Mouse (Mus musculus) layer of hippocampus, adult 9-10 months (tissue): ENCODE measurements around the gene Slc30a2.

Source experiments
- DNase-seq: peaks from one replicate; pipeline ENCODE4 v3.0.0; 2022; ENCODE audit warnings: low spot score

Slc30a2 gene

GRCm38 (mm10) chr4:134401181-134401661 is 58.2 kb downstream of the Slc30a2 start:
- no peak for DNase-seq

DNA sequence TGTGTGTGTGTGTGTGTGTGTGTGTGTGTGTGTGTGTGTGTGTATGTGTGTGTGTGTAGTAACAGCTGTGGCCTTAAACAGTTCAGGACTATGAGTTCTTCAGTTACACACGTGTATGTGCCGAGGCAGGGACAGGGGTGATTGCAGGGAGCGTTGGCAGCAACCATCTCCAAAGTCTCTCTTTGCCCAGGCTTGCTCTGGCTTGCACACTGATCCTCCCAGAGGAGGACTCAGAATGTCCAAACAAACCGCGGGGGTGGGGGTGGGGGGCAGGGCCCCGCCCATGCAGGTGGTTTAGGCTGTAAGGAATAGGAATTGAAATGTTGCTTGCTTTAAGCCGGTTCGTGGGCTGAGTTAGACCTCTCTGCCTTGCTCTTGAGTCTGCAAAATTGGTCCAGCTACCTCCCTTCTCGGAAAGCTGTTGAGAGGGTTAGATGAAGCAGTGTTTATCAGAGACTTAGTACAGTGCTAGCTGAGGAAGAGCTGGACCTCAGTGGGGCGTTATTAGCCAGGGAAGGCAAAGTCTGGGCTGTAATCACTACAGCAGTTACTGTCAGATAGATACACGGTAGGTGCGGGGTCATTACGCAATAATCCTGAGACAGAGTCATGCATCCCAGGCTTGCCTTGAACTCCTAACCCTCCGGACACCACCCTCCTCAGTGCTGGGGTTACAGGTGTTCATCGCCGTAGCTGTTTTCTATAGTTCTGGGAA is 59.0 kb downstream of the Slc30a2 start:
- no peak for DNase-seq

GRCm38 (mm10) chr4:134402571-134403262 is 59.7 kb downstream of the Slc30a2 start:
- DNase-seq: no peak

DNA sequence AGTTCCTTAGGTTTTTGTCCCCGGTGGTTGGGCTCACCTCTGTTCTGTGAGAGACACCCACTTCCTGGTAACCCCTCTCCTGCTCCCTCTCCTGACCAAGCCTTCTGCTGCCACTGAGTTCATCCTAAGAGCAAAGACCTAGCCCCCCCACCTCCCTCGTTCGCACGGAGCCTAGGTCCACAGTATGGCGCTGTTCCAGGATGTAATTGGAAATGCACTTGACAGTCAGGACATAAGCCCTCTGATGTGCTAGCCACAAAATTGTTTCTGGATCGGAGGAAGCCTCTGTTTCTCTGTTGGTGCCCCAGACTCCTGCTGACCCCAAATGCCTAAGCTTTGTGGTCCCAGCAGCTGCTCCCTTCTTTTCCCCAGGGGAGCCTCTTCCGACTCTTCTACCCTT is 60.7 kb downstream of the Slc30a2 start:
- no peak for DNase-seq
